Mouse (Mus musculus): Measurements from ENCODE around the gene 4931406C07Rik. TPM values are rescaled to one million over a fixed set of nuclear protein-coding genes. Genes with fewer than 3 reads are reported as not detected.

Gene 4931406C07Rik
- polyA plus RNA-seq, 1 experiment, result 26.6 TPM

DNA sequence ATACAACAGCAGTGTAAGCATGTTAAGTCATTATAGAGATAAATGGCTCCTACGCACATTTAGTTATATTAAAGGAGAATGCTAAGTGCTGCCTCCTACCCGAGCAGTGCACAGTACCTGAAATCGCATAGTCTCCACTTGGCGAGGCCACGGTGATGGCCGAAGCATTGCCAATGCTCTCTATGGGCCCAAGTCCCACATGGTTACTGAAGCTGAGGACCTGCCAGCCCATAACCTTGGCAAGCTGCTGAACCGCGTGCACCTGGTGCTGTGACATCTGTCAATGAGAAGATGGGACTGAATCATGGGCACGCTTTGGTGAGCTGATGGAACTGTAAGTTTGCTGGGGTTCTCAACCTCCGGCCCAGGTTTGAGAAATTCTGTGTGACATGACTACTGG lies 42.8 kb downstream of the 4931406C07Rik start:
- no peaks in the 10 kb centered on the region for H3K9me3 ChIP-seq (replicated peaks; ENCODE audit: control insufficient read depth, insufficient read depth, low read length, poor library complexity, severe bottlenecking)
- H3K36me3 ChIP-seq (ENCODE audit: control insufficient read depth, insufficient read depth, low read length, poor library complexity, severe bottlenecking), result peaks cover 38% of the 10 kb centered on the region
- no peaks in the 10 kb centered on the region for H3K4me1 ChIP-seq (ENCODE audit: control insufficient read depth, insufficient read depth, low read length)
- TF ChIP-seq POLR2A (IDR thresholded peaks at IDR 0.05; ENCODE audit: insufficient read depth, low read length) (no peak), EP300 (IDR thresholded peaks at IDR 0.05; ENCODE audit: insufficient read depth, low read depth, low read length) (no peak), CTCF (IDR thresholded peaks at IDR 0.05; ENCODE audit: low read depth, low read length) (no peak)
- no peak overlapping the region for H3K27ac ChIP-seq (ENCODE audit: insufficient read depth, low read length)
- no peak overlapping the region for H3K9ac ChIP-seq (ENCODE audit: low read depth, poor library complexity, severe bottlenecking)
- no peak overlapping the region for H3K4me3 ChIP-seq (ENCODE audit: low read depth, low read length)
- H3K27me3 ChIP-seq (ENCODE audit: control insufficient read depth, insufficient read depth, low read length, poor library complexity, severe bottlenecking), result no peaks in the 10 kb centered on the region

DNA sequence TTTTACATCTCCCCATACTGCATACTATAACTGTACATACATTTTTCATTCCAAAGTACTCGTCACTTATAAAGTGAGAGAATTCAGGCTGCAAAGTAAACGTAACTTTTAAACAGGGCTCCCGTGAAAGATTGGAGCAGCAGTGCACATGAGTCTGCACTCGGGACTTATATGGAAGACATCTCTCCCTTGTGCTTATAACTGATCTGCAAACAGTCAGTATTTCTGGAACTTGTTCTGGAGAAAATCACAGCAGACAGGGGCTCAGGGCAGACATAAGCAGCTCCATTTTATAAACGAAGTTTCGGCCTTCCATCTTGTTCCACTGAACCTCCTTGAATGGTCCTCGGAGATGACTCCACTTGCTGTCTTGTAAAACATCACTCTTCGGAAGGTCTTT lies 44.3 kb downstream of the 4931406C07Rik start:
- H3K36me3 ChIP-seq (ENCODE audit: control insufficient read depth, insufficient read depth, low read length, poor library complexity, severe bottlenecking), result peaks cover 27% of the 10 kb centered on the region
- TF ChIP-seq EP300 (IDR thresholded peaks at IDR 0.05; ENCODE audit: insufficient read depth, low read depth, low read length), result no peak
- no peak for TF ChIP-seq CTCF (IDR thresholded peaks at IDR 0.05; ENCODE audit: low read depth, low read length)
- no peak for TF ChIP-seq POLR2A (IDR thresholded peaks at IDR 0.05; ENCODE audit: insufficient read depth, low read length)
- no peak overlapping the region for H3K9ac ChIP-seq (ENCODE audit: low read depth, poor library complexity, severe bottlenecking)
- H3K4me1 ChIP-seq (ENCODE audit: control insufficient read depth, insufficient read depth, low read length), result no peaks in the 10 kb centered on the region
- no peak overlapping the region for H3K4me3 ChIP-seq (ENCODE audit: low read depth, low read length)
- H3K27me3 ChIP-seq (ENCODE audit: control insufficient read depth, insufficient read depth, low read length, poor library complexity, severe bottlenecking), result no peaks in the 10 kb centered on the region
- no peaks in the 10 kb centered on the region for H3K9me3 ChIP-seq (replicated peaks; ENCODE audit: control insufficient read depth, insufficient read depth, low read length, poor library complexity, severe bottlenecking)
- H3K27ac ChIP-seq (ENCODE audit: insufficient read depth, low read length), result no peak overlapping the region

DNA sequence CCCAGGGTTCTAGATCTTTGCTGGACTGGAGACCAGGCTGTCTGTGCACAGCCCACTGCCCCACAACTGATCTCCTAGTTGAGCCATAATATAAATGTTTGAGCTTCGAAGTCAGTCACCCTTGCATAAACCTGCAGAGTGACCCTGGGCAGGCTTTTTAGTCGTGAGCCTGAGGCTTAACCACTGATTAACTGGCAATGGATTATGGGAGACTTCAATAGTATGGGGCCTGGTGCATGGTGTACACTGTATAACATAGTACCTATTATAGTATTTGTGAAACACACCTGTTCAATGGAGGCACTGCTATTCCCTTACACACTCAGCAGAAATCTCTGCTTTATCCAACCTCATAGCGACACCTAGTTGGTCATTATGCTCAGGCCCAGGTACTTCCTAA lies 50.0 kb downstream of the 4931406C07Rik start:
- TF ChIP-seq CTCF (IDR thresholded peaks at IDR 0.05; ENCODE audit: low read depth, low read length), result no peak
- TF ChIP-seq POLR2A (IDR thresholded peaks at IDR 0.05; ENCODE audit: insufficient read depth, low read length), result no peak
- no peak for TF ChIP-seq EP300 (IDR thresholded peaks at IDR 0.05; ENCODE audit: insufficient read depth, low read depth, low read length)
- no peaks in the 10 kb centered on the region for H3K9me3 ChIP-seq (replicated peaks; ENCODE audit: control insufficient read depth, insufficient read depth, low read length, poor library complexity, severe bottlenecking)

DNA sequence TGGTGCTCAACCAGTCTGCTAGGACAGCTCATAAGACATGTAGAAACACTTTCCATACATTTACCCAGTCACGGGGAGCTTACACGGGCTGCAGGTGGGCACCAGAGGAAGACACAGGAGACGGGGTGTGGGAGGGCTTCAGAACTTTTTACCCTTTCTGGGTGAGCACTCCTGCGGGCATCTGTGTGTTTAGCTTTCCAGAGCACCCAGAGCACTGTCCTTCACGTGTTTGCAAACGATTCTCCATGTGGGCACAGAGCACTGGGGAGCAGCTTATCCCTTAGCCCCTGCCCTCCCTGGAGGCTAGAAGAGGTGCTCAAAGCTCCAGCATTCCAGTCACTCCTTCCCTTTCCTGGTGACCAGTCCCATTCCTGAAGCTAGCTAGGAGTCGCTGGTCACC lies 51.7 kb downstream of the 4931406C07Rik start:
- H3K27me3 ChIP-seq (ENCODE audit: control insufficient read depth, insufficient read depth, low read length, poor library complexity, severe bottlenecking), result no peaks in the 10 kb centered on the region
- no peak overlapping the region for H3K27ac ChIP-seq (ENCODE audit: insufficient read depth, low read length)

More for the DNA sequence above, 50.0 kb downstream of the 4931406C07Rik start:
- no peak overlapping the region for H3K9ac ChIP-seq (ENCODE audit: low read depth, poor library complexity, severe bottlenecking)
- H3K27ac ChIP-seq (ENCODE audit: insufficient read depth, low read length), result no peak overlapping the region
- H3K36me3 ChIP-seq (ENCODE audit: control insufficient read depth, insufficient read depth, low read length, poor library complexity, severe bottlenecking), result no peaks in the 10 kb centered on the region; the same call in 1 of the 2 replicates
- no peak overlapping the region for H3K4me3 ChIP-seq (ENCODE audit: low read depth, low read length)
- no peaks in the 10 kb centered on the region for H3K27me3 ChIP-seq (ENCODE audit: control insufficient read depth, insufficient read depth, low read length, poor library complexity, severe bottlenecking)
- no peaks in the 10 kb centered on the region for H3K4me1 ChIP-seq (ENCODE audit: control insufficient read depth, insufficient read depth, low read length)

DNA sequence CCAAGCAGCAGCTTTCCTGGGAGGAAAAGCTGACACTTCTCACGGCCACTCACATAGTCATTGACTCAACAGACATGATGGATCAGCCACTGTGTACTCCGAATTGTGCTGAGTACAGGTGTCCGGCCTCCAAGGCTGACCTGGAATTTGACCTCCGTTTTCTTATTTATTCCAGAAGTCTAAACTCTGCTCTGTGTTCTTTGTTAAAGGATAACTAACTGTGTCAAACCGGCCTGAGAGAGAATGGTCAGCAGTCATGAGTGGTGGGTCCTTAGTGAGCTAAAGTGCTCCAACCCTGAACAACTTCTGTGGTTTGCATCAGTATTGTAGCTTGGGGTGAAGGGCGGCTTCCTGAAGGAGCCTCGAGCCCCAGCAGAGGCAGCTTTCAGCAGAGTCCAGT lies 54.1 kb downstream of the 4931406C07Rik start:
- H3K27ac ChIP-seq (ENCODE audit: insufficient read depth, low read length), result no peak overlapping the region
- no peak overlapping the region for H3K9ac ChIP-seq (ENCODE audit: low read depth, poor library complexity, severe bottlenecking)
- no peak for TF ChIP-seq EP300 (IDR thresholded peaks at IDR 0.05; ENCODE audit: insufficient read depth, low read depth, low read length)
- no peak for TF ChIP-seq POLR2A (IDR thresholded peaks at IDR 0.05; ENCODE audit: insufficient read depth, low read length)
- no peak for TF ChIP-seq CTCF (IDR thresholded peaks at IDR 0.05; ENCODE audit: low read depth, low read length)
- no peaks in the 10 kb centered on the region for H3K36me3 ChIP-seq (ENCODE audit: control insufficient read depth, insufficient read depth, low read length, poor library complexity, severe bottlenecking)
- no peaks in the 10 kb centered on the region for H3K9me3 ChIP-seq (replicated peaks; ENCODE audit: control insufficient read depth, insufficient read depth, low read length, poor library complexity, severe bottlenecking)
- H3K4me1 ChIP-seq (ENCODE audit: control insufficient read depth, insufficient read depth, low read length), result peaks cover 3% of the 10 kb centered on the region
- no peaks in the 10 kb centered on the region for H3K27me3 ChIP-seq (ENCODE audit: control insufficient read depth, insufficient read depth, low read length, poor library complexity, severe bottlenecking)
- no peak overlapping the region for H3K4me3 ChIP-seq (ENCODE audit: low read depth, low read length)

More for the DNA sequence above, 51.7 kb downstream of the 4931406C07Rik start:
- Histone ChIP-seq H3K36me3 (ENCODE audit: control insufficient read depth, insufficient read depth, low read length, poor library complexity, severe bottlenecking) (no peaks in the 10 kb centered on the region), H3K9me3 (replicated peaks; ENCODE audit: control insufficient read depth, insufficient read depth, low read length, poor library complexity, severe bottlenecking) (no peaks in the 10 kb centered on the region), H3K4me1 (ENCODE audit: control insufficient read depth, insufficient read depth, low read length) (peaks cover 3% of the 10 kb centered on the region), H3K9ac (ENCODE audit: low read depth, poor library complexity, severe bottlenecking) (no peak overlapping the region), H3K4me3 (ENCODE audit: low read depth, low read length) (no peak overlapping the region)
- no peak for TF ChIP-seq EP300 (IDR thresholded peaks at IDR 0.05; ENCODE audit: insufficient read depth, low read depth, low read length)
- no peak for TF ChIP-seq POLR2A (IDR thresholded peaks at IDR 0.05; ENCODE audit: insufficient read depth, low read length)
- TF ChIP-seq CTCF (IDR thresholded peaks at IDR 0.05; ENCODE audit: low read depth, low read length), result no peak

DNA sequence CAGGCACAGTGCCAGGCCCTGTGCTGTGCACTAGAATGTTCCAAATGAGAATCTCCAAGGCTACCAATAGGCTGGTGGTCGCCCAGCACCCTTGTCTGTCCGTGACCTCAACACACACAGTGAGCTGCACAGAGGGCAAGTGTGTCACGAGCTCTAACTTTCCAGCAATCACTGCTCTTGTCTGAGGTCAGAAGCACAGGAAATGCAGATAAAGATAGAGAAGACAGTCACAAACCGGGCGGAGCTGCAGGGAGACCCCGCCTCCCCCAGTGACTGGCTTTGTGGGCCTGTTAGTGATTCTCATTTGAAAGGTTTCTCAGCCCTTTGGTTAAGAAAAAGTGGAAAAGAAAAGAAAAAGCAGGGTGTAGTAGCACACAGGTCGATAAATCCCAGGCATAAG lies 55.9 kb downstream of the 4931406C07Rik start:
- no peak overlapping the region for H3K9ac ChIP-seq (ENCODE audit: low read depth, poor library complexity, severe bottlenecking)
- no peak overlapping the region for H3K27ac ChIP-seq (ENCODE audit: insufficient read depth, low read length)
- no peaks in the 10 kb centered on the region for H3K36me3 ChIP-seq (ENCODE audit: control insufficient read depth, insufficient read depth, low read length, poor library complexity, severe bottlenecking)
- H3K4me3 ChIP-seq (ENCODE audit: low read depth, low read length), result no peak overlapping the region
- H3K27me3 ChIP-seq (ENCODE audit: control insufficient read depth, insufficient read depth, low read length, poor library complexity, severe bottlenecking), result no peaks in the 10 kb centered on the region
- H3K9me3 ChIP-seq (replicated peaks; ENCODE audit: control insufficient read depth, insufficient read depth, low read length, poor library complexity, severe bottlenecking), result no peaks in the 10 kb centered on the region
- TF ChIP-seq EP300 (IDR thresholded peaks at IDR 0.05; ENCODE audit: insufficient read depth, low read depth, low read length) (0 out of 2 replicates have a peak, but pooled peaks have one; percentile 28), CTCF (IDR thresholded peaks at IDR 0.05; ENCODE audit: low read depth, low read length) (no peak)
- peaks cover 3% of the 10 kb centered on the region for H3K4me1 ChIP-seq (ENCODE audit: control insufficient read depth, insufficient read depth, low read length)

All from ES-Bruce4 (cell line).